Mouse (Mus musculus) neutrophil, adult 83 days (primary cell): ENCODE data around the gene Sirt2. TPM values are rescaled to one million over a fixed set of nuclear protein-coding genes. Genes with fewer than 3 reads are reported as not detected.

Experiments used
- total RNA-seq, 2 experiments: library from RNA; stranded (reverse); gene quantifications; one replicate each; pipeline ENCODE4 v1.2.4; 2023

Sirt2 gene
- 10 to 100 TPM; 59.4 to 63.6 TPM for total RNA-seq

GRCm38 (mm10) chr7:28766173-28766879, at the start of gene Sirt2:
Sirt2 (plus strand) TSS chr7:28766735.

GRCm38 (mm10) chr7:28741709-28742438, 24.7 kb upstream of the Sirt2 start, which contains the start of the genes Mrps12 and Sars2:
Mrps12 (minus strand) TSS chr7:28741820.
Sars2 (plus strand) TSS chr7:28741992.

GRCm38 (mm10) chr7:28756079-28756478, 10.5 kb upstream of the Sirt2 start, which contains the start of gene Ccer2:
Ccer2 (plus strand) TSS chr7:28756174.

GRCm38 (mm10) chr7:28767462-28767965, 979 bp downstream of the Sirt2 start, which contains the start of gene Nfkbib:
Nfkbib (minus strand) TSS chr7:28767512.

GRCm38 (mm10) chr7:28788307-28789195, 22.0 kb downstream of the Sirt2 start, which contains the start of gene Rinl:
Rinl (plus strand) TSS chr7:28788969.

GRCm38 (mm10) chr7:28808221-28808941, 41.8 kb downstream of the Sirt2 start, which contains the start of gene Hnrnpl:
Hnrnpl (plus strand) TSS chr7:28808541.

GRCm38 (mm10) chr7:28824941-28825685, 58.6 kb downstream of the Sirt2 start, which contains the start of gene Ech1:
Ech1 (plus strand) TSS chr7:28825217.

GRCm38 (mm10) chr7:28833723-28834347, 67.3 kb downstream of the Sirt2 start, which contains the start of gene Lgals4:
Lgals4 (plus strand) TSS chr7:28833854.

Other genes with a start within 250 kb of the Sirt2 start
- gene Ifnl3, start 243.9 kb upstream of the Sirt2 start, total RNA-seq = not detected
- gene Sycn, start 225.8 kb upstream of the Sirt2 start, total RNA-seq = not detected
- gene Nccrp1, start 219.5 kb upstream of the Sirt2 start, total RNA-seq = under 1 TPM; 0.22 to 0.44 TPM
- gene Samd4b, start 168.6 kb upstream of the Sirt2 start, total RNA-seq = 10 to 100 TPM; 36.5 to 42.9 TPM
- 10 to 100 TPM; 12.1 to 12.6 TPM for gene Pak4, start 168.6 kb upstream of the Sirt2 start, total RNA-seq
- not detected for gene Acp7, start 135.4 kb upstream of the Sirt2 start, total RNA-seq
- gene Fbxo27, start 73.9 kb upstream of the Sirt2 start, total RNA-seq = under 1 TPM; 0.18 to 0.33 TPM
- 1 to 10 TPM; 2.8 to 3.5 TPM for gene Fbxo17, start 49.9 kb upstream of the Sirt2 start, total RNA-seq
- 10 to 100 TPM; 18.5 to 22.3 TPM for gene Mrps12, start 24.9 kb upstream of the Sirt2 start, total RNA-seq
- gene Sars2, start 24.7 kb upstream of the Sirt2 start, total RNA-seq = 1 to 10 TPM; 8.6 to 8.7 TPM
- gene Ccer2, start 10.6 kb upstream of the Sirt2 start, total RNA-seq = not detected
- gene Nfkbib, start 777 bp downstream of the Sirt2 start, total RNA-seq = 10 to 100 TPM; 34.4 to 38.3 TPM
- 100 to 1,000 TPM in 1 of 2 experiments, 10 to 100 TPM in 1; 99.8 to 101 TPM for gene Rinl, start 22.2 kb downstream of the Sirt2 start, total RNA-seq
- gene Hnrnpl, start 41.8 kb downstream of the Sirt2 start, total RNA-seq = 100 to 1,000 TPM; 377 to 403 TPM
- gene Ech1, start 58.5 kb downstream of the Sirt2 start, total RNA-seq = 100 to 1,000 TPM; 105 to 107 TPM
- gene Lgals4, start 67.1 kb downstream of the Sirt2 start, total RNA-seq = 10 to 100 TPM; 16.8 to 17.5 TPM
- gene Lgals7, start 97.1 kb downstream of the Sirt2 start, total RNA-seq = not detected
- not detected for gene Capn12, start 114.7 kb downstream of the Sirt2 start, total RNA-seq
- 100 to 1,000 TPM; 132 to 140 TPM for gene Actn4, start 195.6 kb downstream of the Sirt2 start, total RNA-seq
- gene Eif3k, start 215.1 kb downstream of the Sirt2 start, total RNA-seq = 100 to 1,000 TPM; 183 to 186 TPM
- gene Map4k1, start 215.3 kb downstream of the Sirt2 start, total RNA-seq = 10 to 100 TPM; 39.2 to 44.9 TPM